Mouse (Mus musculus): ENCODE results near the gene Nrde2. TPM values are rescaled to one million over a fixed set of nuclear protein-coding genes. Genes with fewer than 3 reads are reported as not detected.
A peak's percentile ranks its signal among the peaks of the same experiment; 100 is the strongest.

Gene Nrde2
- polyA plus RNA-seq, 1 experiment from 2014 or later: 12.8 TPM

- WGBS: 92% methylated on average over 9 of the region's 9 CpGs
- no peak overlapping the region for H3K27ac ChIP-seq (replicated peaks; ENCODE audit: low read depth, low read length)
- no peaks in the 10 kb centered on the region for H3K27me3 ChIP-seq (ENCODE audit: control insufficient read depth, insufficient read depth, low read length)
- no peaks in the 10 kb centered on the region for H3K9me3 ChIP-seq (ENCODE audit: control insufficient read depth, low read length)
- peaks cover 30% of the 10 kb centered on the region for H3K36me3 ChIP-seq (ENCODE audit: control insufficient read depth, insufficient read depth, low read length)
- no peaks in the 10 kb centered on the region for H3K4me1 ChIP-seq (ENCODE audit: control insufficient read depth, insufficient read depth, low read length)
- ATAC-seq (ENCODE audit: insufficient number of reproducible peaks, low FRiP score, low TSS enrichment, low read depth): no peak
- no peak overlapping the region for H3K9ac ChIP-seq (ENCODE audit: low read length)
- DNase-seq (ENCODE audit: low spot score): no peak
- H3K4me3 ChIP-seq (ENCODE audit: low read depth, low read length): no peak overlapping the region
- H3K4me2 ChIP-seq (ENCODE audit: low read depth, severe bottlenecking): no peak overlapping the region
These were observed 15.7 kb downstream of the Nrde2 start for GRCm38 (mm10) chr12:100143737-100144136.

- Histone ChIP-seq H3K9me3 (ENCODE audit: control insufficient read depth, low read length) (no peaks in the 10 kb centered on the region), H3K4me3 (ENCODE audit: low read depth, low read length) (no peak overlapping the region), H3K4me1 (ENCODE audit: control insufficient read depth, insufficient read depth, low read length) (no peaks in the 10 kb centered on the region), H3K9ac (ENCODE audit: low read length) (no peak overlapping the region), H3K4me2 (ENCODE audit: low read depth, severe bottlenecking) (no peak overlapping the region), H3K27me3 (ENCODE audit: control insufficient read depth, insufficient read depth, low read length) (no peaks in the 10 kb centered on the region), H3K36me3 (ENCODE audit: control insufficient read depth, insufficient read depth, low read length) (peaks cover 33% of the 10 kb centered on the region), H3K27ac (replicated peaks; ENCODE audit: low read depth, low read length) (no peak overlapping the region)
- WGBS: 94% methylated on average over 11 of the region's 11 CpGs
- ATAC-seq (ENCODE audit: insufficient number of reproducible peaks, low FRiP score, low TSS enrichment, low read depth) (no peak), DNase-seq (ENCODE audit: low spot score) (no peak)
These were observed 16.5 kb downstream of the Nrde2 start for GRCm38 (mm10) chr12:100142848-100143523.

- Histone ChIP-seq H3K9ac (ENCODE audit: low read length) (no peak overlapping the region), H3K4me3 (ENCODE audit: low read depth, low read length) (no peak overlapping the region), H3K27ac (replicated peaks; ENCODE audit: low read depth, low read length) (no peak overlapping the region), H3K27me3 (ENCODE audit: control insufficient read depth, insufficient read depth, low read length) (no peaks in the 10 kb centered on the region), H3K36me3 (ENCODE audit: control insufficient read depth, insufficient read depth, low read length) (peaks cover 25% of the 10 kb centered on the region), H3K4me1 (ENCODE audit: control insufficient read depth, insufficient read depth, low read length) (no peaks in the 10 kb centered on the region), H3K9me3 (ENCODE audit: control insufficient read depth, low read length) (no peaks in the 10 kb centered on the region), H3K4me2 (ENCODE audit: low read depth, severe bottlenecking) (no peak overlapping the region)
- 88% methylated on average over 3 of the region's 3 CpGs for WGBS
- DNase-seq (ENCODE audit: low spot score) (no peak), ATAC-seq (ENCODE audit: insufficient number of reproducible peaks, low FRiP score, low TSS enrichment, low read depth) (no peak)
These were observed 24.3 kb downstream of the Nrde2 start for GRCm38 (mm10) chr12:100135117-100135516.

GRCm38 (mm10) chr12:100134395-100134936, 25.0 kb downstream of the Nrde2 start:
- H3K9ac ChIP-seq (ENCODE audit: low read length): no peak overlapping the region
- no peaks in the 10 kb centered on the region for H3K27me3 ChIP-seq (ENCODE audit: control insufficient read depth, insufficient read depth, low read length)
- WGBS: 92% methylated on average over 11 of the region's 11 CpGs
- no peak overlapping the region for H3K4me2 ChIP-seq (ENCODE audit: low read depth, severe bottlenecking)
- DNase-seq (ENCODE audit: low spot score): no peak
- H3K9me3 ChIP-seq (ENCODE audit: control insufficient read depth, low read length): no peaks in the 10 kb centered on the region
- no peak overlapping the region for H3K27ac ChIP-seq (replicated peaks; ENCODE audit: low read depth, low read length)
- ATAC-seq (ENCODE audit: insufficient number of reproducible peaks, low FRiP score, low TSS enrichment, low read depth): no peak
- H3K4me1 ChIP-seq (ENCODE audit: control insufficient read depth, insufficient read depth, low read length): no peaks in the 10 kb centered on the region
- peaks cover 23% of the 10 kb centered on the region; the same call in 1 of the 2 replicates for H3K36me3 ChIP-seq (ENCODE audit: control insufficient read depth, insufficient read depth, low read length)
- H3K4me3 ChIP-seq (ENCODE audit: low read depth, low read length): no peak overlapping the region

GRCm38 (mm10) chr12:100131655-100132054, 27.8 kb downstream of the Nrde2 start:
- Histone ChIP-seq H3K4me2 (ENCODE audit: low read depth, severe bottlenecking) (no peak overlapping the region), H3K9me3 (ENCODE audit: control insufficient read depth, low read length) (no peaks in the 10 kb centered on the region), H3K27ac (replicated peaks; ENCODE audit: low read depth, low read length) (no peak overlapping the region), H3K27me3 (ENCODE audit: control insufficient read depth, insufficient read depth, low read length) (no peaks in the 10 kb centered on the region), H3K4me3 (ENCODE audit: low read depth, low read length) (no peak overlapping the region), H3K36me3 (ENCODE audit: control insufficient read depth, insufficient read depth, low read length) (peaks cover 16% of the 10 kb centered on the region), H3K9ac (ENCODE audit: low read length) (no peak overlapping the region), H3K4me1 (ENCODE audit: control insufficient read depth, insufficient read depth, low read length) (0 out of 2 replicates have a peak, but pooled peaks cover 2% of the 10 kb centered on the region)
- 59% methylated on average over 8 of the region's 8 CpGs for WGBS
- ATAC-seq (ENCODE audit: insufficient number of reproducible peaks, low FRiP score, low TSS enrichment, low read depth): no peak
- DNase-seq (ENCODE audit: low spot score): peak; percentile 84

- no peaks in the 10 kb centered on the region for H3K9me3 ChIP-seq (ENCODE audit: control insufficient read depth, low read length)
- no peak for DNase-seq (ENCODE audit: low spot score)
- no peak overlapping the region for H3K4me2 ChIP-seq (ENCODE audit: low read depth, severe bottlenecking)
- ATAC-seq (ENCODE audit: insufficient number of reproducible peaks, low FRiP score, low TSS enrichment, low read depth): no peak
- WGBS: 91% methylated on average over 9 of the region's 9 CpGs
- peaks cover 16% of the 10 kb centered on the region for H3K36me3 ChIP-seq (ENCODE audit: control insufficient read depth, insufficient read depth, low read length)
- 0 out of 2 replicates have a peak, but pooled peaks cover 2% of the 10 kb centered on the region for H3K4me1 ChIP-seq (ENCODE audit: control insufficient read depth, insufficient read depth, low read length)
- no peak overlapping the region for H3K9ac ChIP-seq (ENCODE audit: low read length)
- H3K4me3 ChIP-seq (ENCODE audit: low read depth, low read length): no peak overlapping the region
- no peaks in the 10 kb centered on the region for H3K27me3 ChIP-seq (ENCODE audit: control insufficient read depth, insufficient read depth, low read length)
- H3K27ac ChIP-seq (replicated peaks; ENCODE audit: low read depth, low read length): no peak overlapping the region
These were observed 28.3 kb downstream of the Nrde2 start for GRCm38 (mm10) chr12:100131167-100131566.

- 69% methylated on average over 8 of the region's 8 CpGs for WGBS
- no peak for DNase-seq (ENCODE audit: low spot score)
- no peak overlapping the region; the same call in 1 of the 2 replicates for H3K9ac ChIP-seq (ENCODE audit: low read length)
These were observed 30.5 kb downstream of the Nrde2 start for GRCm38 (mm10) chr12:100128961-100129360.

GRCm38 (mm10) chr12:100128522-100128921, 30.9 kb downstream of the Nrde2 start:
- H3K4me3 ChIP-seq (ENCODE audit: low read depth, low read length): no peak overlapping the region
- 59% methylated on average over 6 of the region's 6 CpGs for WGBS
- H3K9me3 ChIP-seq (ENCODE audit: control insufficient read depth, low read length): no peaks in the 10 kb centered on the region
- H3K36me3 ChIP-seq (ENCODE audit: control insufficient read depth, insufficient read depth, low read length): peaks cover 25% of the 10 kb centered on the region
- H3K9ac ChIP-seq (ENCODE audit: low read length): no peak overlapping the region
- DNase-seq (ENCODE audit: low spot score) (no peak), ATAC-seq (ENCODE audit: insufficient number of reproducible peaks, low FRiP score, low TSS enrichment, low read depth) (no peak)
- H3K4me2 ChIP-seq (ENCODE audit: low read depth, severe bottlenecking): no peak overlapping the region
- 0 out of 2 replicates have a peak overlapping the region, but pooled peaks have one; percentile 5 for H3K27ac ChIP-seq (replicated peaks; ENCODE audit: low read depth, low read length)
- H3K4me1 ChIP-seq (ENCODE audit: control insufficient read depth, insufficient read depth, low read length): 0 out of 2 replicates have a peak, but pooled peaks cover 2% of the 10 kb centered on the region
- no peaks in the 10 kb centered on the region for H3K27me3 ChIP-seq (ENCODE audit: control insufficient read depth, insufficient read depth, low read length)

More at GRCm38 (mm10) chr12:100128961-100129360, 30.5 kb downstream of the Nrde2 start:
- Histone ChIP-seq H3K36me3 (ENCODE audit: control insufficient read depth, insufficient read depth, low read length) (peaks cover 23% of the 10 kb centered on the region), H3K27ac (replicated peaks; ENCODE audit: low read depth, low read length) (no peak overlapping the region), H3K9me3 (ENCODE audit: control insufficient read depth, low read length) (no peaks in the 10 kb centered on the region), H3K4me2 (ENCODE audit: low read depth, severe bottlenecking) (no peak overlapping the region), H3K4me1 (ENCODE audit: control insufficient read depth, insufficient read depth, low read length) (0 out of 2 replicates have a peak, but pooled peaks cover 2% of the 10 kb centered on the region), H3K4me3 (ENCODE audit: low read depth, low read length) (no peak overlapping the region), H3K27me3 (ENCODE audit: control insufficient read depth, insufficient read depth, low read length) (no peaks in the 10 kb centered on the region)
- ATAC-seq (ENCODE audit: insufficient number of reproducible peaks, low FRiP score, low TSS enrichment, low read depth): no peak
